Mouse (Mus musculus): ENCODE results near the gene Hecw2. TPM values are rescaled to one million over a fixed set of nuclear protein-coding genes. Genes with fewer than 3 reads are reported as not detected.

The Hecw2 gene
- polyA plus RNA-seq, 1 experiment from 2014 or later, result 0.99 TPM

Small RNA genes within 50 kb of the gene (microRNA-seq; reads per million reads assigned to microRNA genes)
- not detected for gene Mir7681

Other genes starting within 250 kb of the Hecw2 start
- 0.42 and 0.44 TPM in 2 replicates for gene Ccdc150, start 55.5 kb upstream of the Hecw2 start, polyA plus RNA-seq (2016; fragmentation: Nextera tagmentation; extraction: Ambion mirVana)
- gene Gtf3c3, start 243.8 kb upstream of the Hecw2 start, polyA plus RNA-seq (2016; fragmentation: Nextera tagmentation; extraction: Ambion mirVana), result 12.8 and 13.9 TPM in 2 replicates

Measured in liver, embryonic 12.5 days (tissue).